Comparison of ENCODE assay signal across 26 mouse cellular contexts in the genomic region with DNA sequence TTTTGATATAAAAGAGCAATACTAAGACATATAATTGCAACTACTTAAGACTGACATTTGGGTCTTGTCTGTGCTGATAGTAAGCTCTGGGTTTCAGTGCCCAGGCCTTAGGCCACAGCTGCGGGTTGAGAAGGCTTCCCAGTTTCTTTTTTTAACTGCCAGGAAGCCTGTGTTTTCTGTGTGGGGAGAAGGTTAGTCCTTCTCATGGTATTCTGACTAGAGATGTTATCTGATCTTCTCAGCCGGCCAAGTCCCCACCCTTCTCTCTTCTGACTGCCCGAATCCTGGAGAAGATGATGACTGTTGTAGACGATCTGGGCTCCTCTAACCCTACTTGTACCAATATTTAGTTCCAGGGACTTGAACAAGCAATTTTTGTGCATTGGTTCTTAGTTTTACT.
DNase-seq lines count a peak whose midpoint lies in the region; ATAC-seq and TF ChIP-seq lines count a peak whose summit lies in the region.
"Had no signal": no experiment of that assay in that cellular context is flagged by ENCODE, and none has a peak within 500 bp of the region (broad histone marks: within the 10 kb centered on the region; RNA-seq: fewer than 3 reads in every experiment).

No protein-coding gene starts in this region.

- WGBS in heart, embryonic 10.5 days = 28% methylated on average over 4 of the region's 4 CpGs
- WGBS in limb, embryonic 10.5 days = 66% methylated on average over 4 of the region's 4 CpGs
- WGBS in hindbrain, postnatal 0 days = 80% methylated on average over 4 of the region's 4 CpGs

- H3K9ac ChIP-seq in hindbrain, postnatal 0 days (replicated peaks; ENCODE audit: low read length) = no peak overlapping the region
- H3K9ac ChIP-seq: embryonic facial prominence, embryonic 13.5 days; hindbrain, embryonic 13.5 days; limb, embryonic 12.5 days; liver, embryonic 15.5 days; midbrain, embryonic 13.5 days had no signal

- no peaks in the 10 kb centered on the region for H3K36me3 ChIP-seq in heart, embryonic 10.5 days
- H3K36me3 ChIP-seq in limb, embryonic 10.5 days = no peaks in the 10 kb centered on the region
- H3K36me3 ChIP-seq in hindbrain, postnatal 0 days (ENCODE audit: insufficient read depth, low read length) = no peaks in the 10 kb centered on the region
- H3K36me3 ChIP-seq: embryonic facial prominence, embryonic 13.5 days; hindbrain, embryonic 13.5 days; limb, embryonic 12.5 days; liver, embryonic 15.5 days; midbrain, embryonic 13.5 days had no signal

- no peaks in the 10 kb centered on the region for H3K9me3 ChIP-seq in heart, embryonic 10.5 days
- no peaks in the 10 kb centered on the region for H3K9me3 ChIP-seq in limb, embryonic 10.5 days (replicated peaks)
- no peaks in the 10 kb centered on the region for H3K9me3 ChIP-seq in hindbrain, postnatal 0 days (ENCODE audit: low read length)
- H3K9me3 ChIP-seq: embryonic facial prominence, embryonic 13.5 days; hindbrain, embryonic 13.5 days; limb, embryonic 12.5 days; liver, embryonic 15.5 days; midbrain, embryonic 13.5 days had no signal

- H3K27me3 ChIP-seq in heart, embryonic 10.5 days (ENCODE audit: insufficient read depth, poor library complexity, severe bottlenecking) = no peaks in the 10 kb centered on the region
- H3K27me3 ChIP-seq in limb, embryonic 10.5 days (ENCODE audit: low read depth, poor library complexity, severe bottlenecking) = no peaks in the 10 kb centered on the region
- H3K27me3 ChIP-seq in hindbrain, postnatal 0 days (ENCODE audit: insufficient read depth, low read length) = no peaks in the 10 kb centered on the region
- H3K27me3 ChIP-seq: embryonic facial prominence, embryonic 13.5 days; hindbrain, embryonic 13.5 days; limb, embryonic 12.5 days; liver, embryonic 15.5 days; midbrain, embryonic 13.5 days had no signal

- no peak overlapping the region for H3K4me3 ChIP-seq in heart, embryonic 10.5 days
- no peak overlapping the region for H3K4me3 ChIP-seq in limb, embryonic 10.5 days
- H3K4me3 ChIP-seq in hindbrain, postnatal 0 days (ENCODE audit: low read length) = no peak overlapping the region
- H3K4me3 ChIP-seq: embryonic facial prominence, embryonic 13.5 days; erythroblast, embryonic 14.5 days; hindbrain, embryonic 13.5 days; limb, embryonic 12.5 days; liver, embryonic 15.5 days; midbrain, embryonic 13.5 days had no signal

- peaks cover 9% of the 10 kb centered on the region; the same call in 1 of the 2 replicates for H3K4me1 ChIP-seq in heart, embryonic 10.5 days
- H3K4me1 ChIP-seq in limb, embryonic 10.5 days = no peaks in the 10 kb centered on the region
- H3K4me1 ChIP-seq in hindbrain, postnatal 0 days (ENCODE audit: insufficient read depth, low read length) = no peaks in the 10 kb centered on the region
- H3K4me1 ChIP-seq: hindbrain, embryonic 13.5 days; limb, embryonic 12.5 days; liver, embryonic 15.5 days; midbrain, embryonic 13.5 days had no signal

- H3K4me2 ChIP-seq in hindbrain, postnatal 0 days (ENCODE audit: low read depth, low read length) = no peak overlapping the region
- H3K4me2 ChIP-seq: embryonic facial prominence, embryonic 13.5 days; heart, embryonic 11.5 days; hindbrain, embryonic 13.5 days; limb, embryonic 12.5 days; liver, embryonic 15.5 days; midbrain, embryonic 13.5 days had no signal

- peak; percentile 43 for DNase-seq in heart, adult 11 months
- DNase-seq in heart, embryonic 10.5 days (ENCODE audit: low spot score) = no peak
- DNase-seq in lung, postnatal 36 days = peak; percentile 20
- DNase-seq in lung, postnatal 25 days (ENCODE audit: low spot score) = no peak
- DNase-seq in limb, embryonic 10.5 days (ENCODE audit: low spot score) = peak; percentile 12
- DNase-seq in kidney, postnatal 4 days = no peak
- DNase-seq in hindbrain, postnatal 0 days (ENCODE audit: low spot score) = no peak
- DNase-seq: adrenal gland, postnatal 25 days; B cell, adult 2 months; cerebellum, adult 11-12 months; cerebellum, adult 9-11 months; heart, postnatal 4 days; kidney, adult 9 months; kidney, postnatal 10 days; layer of hippocampus, adult 9-11 months; lung, postnatal 14 days; thymus, postnatal 14 days had no signal

- H3K27ac ChIP-seq in heart, embryonic 10.5 days = no peak overlapping the region
- no peak overlapping the region for H3K27ac ChIP-seq in limb, embryonic 10.5 days
- H3K27ac ChIP-seq in hindbrain, postnatal 0 days = no peak overlapping the region
- H3K27ac ChIP-seq: embryonic facial prominence, embryonic 13.5 days; hindbrain, embryonic 13.5 days; limb, embryonic 12.5 days; liver, embryonic 15.5 days; midbrain, embryonic 13.5 days had no signal

- no peak for ATAC-seq in hindbrain, postnatal 0 days
- ATAC-seq: forebrain, embryonic 16.5 days; intestine, postnatal 0 days; midbrain, embryonic 13.5 days had no signal

- no peak for TF ChIP-seq CTCF in hindbrain, postnatal 0 days (IDR thresholded peaks at IDR 0.05; ENCODE audit: low read depth)

Comparison
In these comparisons a context has a peak if more than half of its experiments do, and no peak if none do; other contexts are left out.
1. DNase-seq: peak in heart, adult 11 months (single experiment), lung, postnatal 36 days (single experiment) and limb, embryonic 10.5 days (single experiment); none in heart, embryonic 10.5 days (single experiment), lung, postnatal 25 days (single experiment), kidney, postnatal 4 days (0 of 2) and hindbrain, postnatal 0 days (single experiment).